Mouse (Mus musculus) CH12.LX (cell line): ENCODE results near the gene Actr1a. TPM values are rescaled to one million over a fixed set of nuclear protein-coding genes. Genes with fewer than 3 reads are reported as not detected.

Experiments
- DNase-seq: peaks from one replicate; pipeline ENCODE4 v3.0.0-alpha.2; 2013; ENCODE audit errors: extremely low read depth
- H3K27ac ChIP-seq: 2 replicates; pipeline ENCODE4 v1.5.1; 2012; ENCODE audit warnings: low read depth, mild to moderate bottlenecking, control low read depth, moderate library complexity; ENCODE audit not compliant: insufficient read depth
- H3K27me3 ChIP-seq: replicated peaks from 2 replicates; pipeline ENCODE3; 2012; ENCODE audit warnings: inconsistent platforms
- H3K36me3 ChIP-seq, 2 experiments: replicated peaks in 1 of 2; 2 replicates each; pipeline versions ENCODE3 to v1.6.1; 2012; ENCODE audit warnings: inconsistent platforms in 1 of 2, low read length in 1 of 2, mild to moderate bottlenecking in 1 of 2, mixed read lengths in 1 of 2, moderate library complexity in 1 of 2; ENCODE audit not compliant: control insufficient read depth in 1 of 2, insufficient read depth in 1 of 2
- H3K4me1 ChIP-seq, 2 experiments: 2 replicates each; pipeline ENCODE4 v1.6.1; 2012; ENCODE audit warnings: inconsistent platforms in 1 of 2, moderate library complexity in 1 of 2; ENCODE audit not compliant: insufficient read depth in 2 of 2, control insufficient read depth in 1 of 2
- H3K4me2 ChIP-seq: 2 replicates; pipeline ENCODE4 v1.6.1; 2012; ENCODE audit warnings: low read depth, mild to moderate bottlenecking, control low read depth; ENCODE audit not compliant: poor library complexity, insufficient read depth, severe bottlenecking
- H3K4me3 ChIP-seq, 3 experiments: fragments of 150-350 bp in 1 of 3; sonication (generic) in 1 of 3; replicated peaks in 1 of 3; 2 replicates each; pipeline versions ENCODE3 to v1.5.1; 2011 to 2012; ENCODE audit warnings: low read depth in 2 of 3, low read length in 2 of 3, mild to moderate bottlenecking in 2 of 3, moderate library complexity in 2 of 3, control low read depth in 1 of 3, improper control_type of control experiment in 1 of 3, inconsistent platforms in 1 of 3, mixed read lengths in 1 of 3; ENCODE audit not compliant: poor library complexity in 1 of 3
- H3K79me2 ChIP-seq: replicated peaks from 2 replicates; pipeline ENCODE4 v1.6.1; 2012; ENCODE audit warnings: mild to moderate bottlenecking, moderate library complexity; ENCODE audit not compliant: control insufficient read depth, poor library complexity, insufficient read depth, severe bottlenecking; ENCODE audit errors: extremely low read depth
- H3K9ac ChIP-seq: 2 replicates; pipeline ENCODE4 v1.6.1; 2012; ENCODE audit warnings: low read depth, mild to moderate bottlenecking, control low read depth, moderate library complexity; ENCODE audit not compliant: insufficient read depth
- H3K9me3 ChIP-seq: replicated peaks from 2 replicates; pipeline ENCODE3; 2012; ENCODE audit warnings: low read length, inconsistent platforms, mixed read lengths
- BHLHE40 ChIP-seq: IDR thresholded peaks from 2 replicates; pipeline ENCODE4 v1.6.1; 2011; ENCODE audit warnings: mild to moderate bottlenecking, low read depth, low read length, improper control_type of control experiment
- CHD1 ChIP-seq: IDR thresholded peaks from 2 replicates; pipeline ENCODE4 v1.6.1; 2012; ENCODE audit warnings: low read depth, low read length, improper control_type of control experiment, inconsistent platforms
- CHD2 ChIP-seq: IDR thresholded peaks from 2 replicates; pipeline ENCODE4 v1.6.1; 2011; ENCODE audit warnings: low read length, improper control_type of control experiment
- CTCF ChIP-seq, 2 experiments: IDR thresholded peaks in 1 of 2; conservative IDR thresholded peaks in 1 of 2; 2 replicates each; pipeline ENCODE4 v1.5.1; 2011 to 2012; ENCODE audit warnings: low read depth in 2 of 2, low read length in 2 of 2, improper control_type of control experiment in 1 of 2, inconsistent platforms in 1 of 2, mild to moderate bottlenecking in 1 of 2, moderate library complexity in 1 of 2
- E2F4 ChIP-seq: IDR thresholded peaks from 2 replicates; pipeline ENCODE4 v1.6.1; 2011; ENCODE audit warnings: low read depth, low read length, improper control_type of control experiment; ENCODE audit not compliant: insufficient replicate concordance
- ELF1 ChIP-seq: IDR thresholded peaks from 2 replicates; pipeline ENCODE4 v1.6.1; 2014; ENCODE audit warnings: low read depth, mild to moderate bottlenecking, inconsistent platforms, low read length, improper control_type of control experiment
- EP300 ChIP-seq: IDR thresholded peaks from 2 replicates; pipeline ENCODE4 v1.6.1; 2011; ENCODE audit warnings: low read length, improper control_type of control experiment
- ETS1 ChIP-seq: conservative IDR thresholded peaks from 2 replicates; pipeline ENCODE4 v1.6.1; 2012; ENCODE audit warnings: low read depth, mild to moderate bottlenecking, inconsistent platforms, low read length, improper control_type of control experiment, moderate library complexity
- GABPA ChIP-seq: IDR thresholded peaks from 2 replicates; pipeline ENCODE4 v1.6.1; 2012; ENCODE audit warnings: low read depth, low read length, improper control_type of control experiment, inconsistent platforms; ENCODE audit not compliant: insufficient replicate concordance
- HCFC1 ChIP-seq: IDR thresholded peaks from 2 replicates; pipeline ENCODE4 v1.6.1; 2012; ENCODE audit warnings: low read depth, mild to moderate bottlenecking, inconsistent platforms, low read length, improper control_type of control experiment
- IRF4 ChIP-seq: IDR thresholded peaks from 2 replicates; pipeline ENCODE4 v1.6.1; 2014; ENCODE audit warnings: low read depth, mild to moderate bottlenecking, inconsistent platforms, low read length, improper control_type of control experiment
- JUN ChIP-seq: IDR thresholded peaks from 2 replicates; pipeline ENCODE4 v1.6.1; 2011; ENCODE audit warnings: low read depth, mild to moderate bottlenecking, low read length, improper control_type of control experiment, moderate library complexity; ENCODE audit not compliant: insufficient read depth
- JUND ChIP-seq: conservative IDR thresholded peaks from 2 replicates; pipeline ENCODE4 v1.6.1; 2011; ENCODE audit warnings: low read depth, low read length, improper control_type of control experiment
- KAT2A ChIP-seq: IDR thresholded peaks from 2 replicates; pipeline ENCODE4 v1.6.1; 2012; ENCODE audit warnings: low read length, improper control_type of control experiment, inconsistent platforms; ENCODE audit not compliant: insufficient replicate concordance
- MAFK ChIP-seq: IDR thresholded peaks from 2 replicates; pipeline ENCODE4 v1.6.1; 2011; ENCODE audit warnings: low read length, improper control_type of control experiment; ENCODE audit not compliant: insufficient replicate concordance
- MAX ChIP-seq: IDR thresholded peaks from 2 replicates; pipeline ENCODE4 v1.6.1; 2011; ENCODE audit warnings: low read length, improper control_type of control experiment
- MAZ ChIP-seq: IDR thresholded peaks from 2 replicates; pipeline ENCODE4 v1.6.1; 2012; ENCODE audit warnings: low read depth, mild to moderate bottlenecking, inconsistent platforms, low read length, improper control_type of control experiment, moderate library complexity
- MEF2A ChIP-seq: IDR thresholded peaks from 2 replicates; pipeline ENCODE4 v1.6.1; 2014; ENCODE audit warnings: low read depth, mild to moderate bottlenecking, inconsistent platforms, low read length, improper control_type of control experiment, borderline replicate concordance
- MXI1 ChIP-seq: IDR thresholded peaks from 2 replicates; pipeline ENCODE4 v1.6.1; 2011; ENCODE audit warnings: mild to moderate bottlenecking, low read depth, low read length, improper control_type of control experiment
- MYC ChIP-seq: IDR thresholded peaks from 2 replicates; pipeline ENCODE4 v1.6.1; 2011; ENCODE audit warnings: low read depth, mild to moderate bottlenecking, improper control_type of control experiment, low read length
- NELFE ChIP-seq: IDR thresholded peaks from 2 replicates; pipeline ENCODE4 v1.6.1; 2011; ENCODE audit warnings: low read depth, low read length, improper control_type of control experiment
- NRF1 ChIP-seq: IDR thresholded peaks from 2 replicates; pipeline ENCODE4 v1.6.1; 2014; ENCODE audit warnings: low read depth, mild to moderate bottlenecking, inconsistent platforms, low read length, improper control_type of control experiment, moderate library complexity
- PAX5 ChIP-seq: IDR thresholded peaks from 2 replicates; pipeline ENCODE4 v1.6.1; 2012; ENCODE audit warnings: low read length, inconsistent platforms, mixed read lengths
- POLR2AphosphoS2 ChIP-seq: IDR thresholded peaks from 2 replicates; pipeline ENCODE4 v1.6.1; 2011; ENCODE audit warnings: low read depth, low read length, improper control_type of control experiment
- RAD21 ChIP-seq: IDR thresholded peaks from 2 replicates; pipeline ENCODE4 v1.6.1; 2011; ENCODE audit warnings: low read depth, mild to moderate bottlenecking, low read length, improper control_type of control experiment, moderate library complexity
- RCOR1 ChIP-seq: conservative IDR thresholded peaks from 2 replicates; pipeline ENCODE4 v1.6.1; 2012; ENCODE audit warnings: low read depth, mild to moderate bottlenecking, inconsistent platforms, low read length, improper control_type of control experiment
- SIN3A ChIP-seq: IDR thresholded peaks from 2 replicates; pipeline ENCODE4 v1.6.1; 2012; ENCODE audit warnings: low read length, improper control_type of control experiment, inconsistent platforms
- SMC3 ChIP-seq: IDR thresholded peaks from 2 replicates; pipeline ENCODE4 v1.6.1; 2011; ENCODE audit warnings: low read depth, low read length, improper control_type of control experiment
- TBP ChIP-seq: conservative IDR thresholded peaks from 2 replicates; pipeline ENCODE4 v1.6.1; 2011; ENCODE audit warnings: low read depth, low read length, improper control_type of control experiment
- TCF12 ChIP-seq: IDR thresholded peaks from 2 replicates; pipeline ENCODE4 v1.6.1; 2014; ENCODE audit warnings: low read depth, mild to moderate bottlenecking, inconsistent platforms, low read length, improper control_type of control experiment
- UBTF ChIP-seq: IDR thresholded peaks from 2 replicates; pipeline ENCODE4 v1.6.1; 2012; ENCODE audit warnings: low read depth, mild to moderate bottlenecking, inconsistent platforms, low read length, improper control_type of control experiment, moderate library complexity
- USF1 ChIP-seq: IDR thresholded peaks from 2 replicates; pipeline ENCODE4 v1.6.1; 2014; ENCODE audit warnings: low read depth, mild to moderate bottlenecking, inconsistent platforms, low read length, improper control_type of control experiment
- USF2 ChIP-seq: conservative IDR thresholded peaks from 2 replicates; pipeline ENCODE4 v1.6.1; 2011; ENCODE audit warnings: low read depth, low read length, improper control_type of control experiment
- ZC3H11A ChIP-seq: IDR thresholded peaks from 2 replicates; pipeline ENCODE4 v1.6.1; 2012; ENCODE audit warnings: low read depth, mild to moderate bottlenecking, inconsistent platforms, low read length, improper control_type of control experiment
- ZKSCAN1 ChIP-seq: IDR thresholded peaks from 2 replicates; pipeline ENCODE4 v1.6.1; 2012; ENCODE audit warnings: low read depth, inconsistent platforms, low read length, improper control_type of control experiment, borderline replicate concordance
- ZMIZ1 ChIP-seq: IDR thresholded peaks from 2 replicates; pipeline ENCODE4 v1.6.1; 2012; ENCODE audit warnings: low read depth, mild to moderate bottlenecking, inconsistent platforms, low read length, improper control_type of control experiment
- ZNF384 ChIP-seq: IDR thresholded peaks from 2 replicates; pipeline ENCODE4 v1.6.1; 2012; ENCODE audit warnings: low read depth, low read length, improper control_type of control experiment, inconsistent platforms
- dilution Hi-C: fragments of 300-500 bp; cut with MboI; formaldehyde crosslinking; loops from 2 replicates; pipeline ENCODE4 v1.14.3; 2020; ENCODE audit warnings: low sequenced_read_pairs; ENCODE audit not compliant: extremely low pct_unique_long_range_greater_than_20kb, extremely low pct_ligation_motif_present
- in situ Hi-C: fragments of 300-500 bp; cut with MboI; formaldehyde crosslinking; loops from 3 replicates; pipeline ENCODE4 v1.14.3; 2019; ENCODE audit warnings: low sequenced_read_pairs, low pct_ligation_motif_present, low pct_unique_long_range_greater_than_20kb, mixed read lengths
- polyA plus RNA-seq: library from polyadenylated mRNA; unstranded; fragments of >175 nt; gene quantifications from 2 replicates; pipeline ENCODE4 v1.2.1, GENCODE M21; 2012; ENCODE audit warnings: low read depth; ENCODE audit not compliant: insufficient read length
- total RNA-seq, 2 experiments: library from RNA; depleted of rRNA; stranded (reverse); fragments of 300-350 nt in 1 of 2; fragments of >200 nt in 1 of 2; gene quantifications; 2 replicates each; pipeline ENCODE4 v1.2.3; 2012 to 2014

The Actr1a gene
- 75.7 and 87.8 TPM in 2 replicates for total RNA-seq (2012; rRNA removed)
- total RNA-seq (2014; rRNA removed) = 69.4 and 70.7 TPM in 2 replicates
- 84.2 and 88.4 TPM in 2 replicates for polyA plus RNA-seq

DNA sequence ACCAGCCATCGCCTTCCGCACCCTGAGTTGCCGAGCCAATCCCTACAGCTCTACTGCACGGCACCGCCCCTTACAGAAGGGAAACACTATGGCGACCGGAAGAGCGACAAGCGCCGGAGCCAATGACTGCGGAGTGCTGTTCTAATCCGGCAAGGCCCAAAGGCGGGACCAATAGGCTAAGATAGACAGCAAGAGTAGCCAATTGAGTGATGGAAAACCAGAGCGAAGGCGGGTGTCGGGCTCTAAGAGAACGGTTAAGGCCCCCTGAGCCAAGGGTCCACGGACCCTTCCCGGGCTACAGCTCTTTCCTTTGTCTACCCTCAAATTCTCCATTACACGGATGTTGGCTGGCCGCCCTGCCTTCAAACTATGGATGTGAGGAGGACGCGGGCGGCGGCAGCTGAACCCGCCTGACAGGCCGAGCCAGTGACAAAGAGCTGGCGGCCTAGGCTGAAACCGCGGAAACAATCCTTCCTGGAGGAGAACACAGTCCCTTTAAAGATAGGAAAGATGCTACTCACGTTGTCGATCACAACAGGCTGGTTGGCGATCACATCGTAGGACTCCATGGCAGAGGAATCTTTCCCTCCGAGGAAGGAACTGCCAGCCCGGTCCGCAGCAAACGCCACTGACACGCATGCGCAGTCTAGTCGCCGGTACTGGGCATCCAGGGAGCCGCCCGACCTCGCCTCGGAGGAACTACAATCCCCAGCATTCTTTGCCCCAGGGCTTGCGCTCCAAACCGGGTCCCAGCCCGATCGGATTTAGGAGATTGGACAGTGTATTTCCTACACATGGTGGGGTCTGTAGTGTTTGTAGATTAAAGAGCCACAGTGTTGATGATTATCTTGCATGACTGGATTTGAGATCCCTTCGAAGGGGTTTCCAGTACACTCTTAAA is at the start of gene Actr1a:
TSS of gene Actr1a (minus strand) at position 640 of the 901 bp plus-strand sequence.
- in situ Hi-C loops (loop anchor here (5.0 to 10.0 kb wide), 2 partner anchors 42 to 189 kb away; no protein-coding TSS in a partner anchor), dilution Hi-C loops (no loop called here)
- Histone ChIP-seq H3K9me3 (no peaks in the 10 kb centered on the region), H3K4me3 (peak within 1 kb of the TSS; percentile 83 to 91 (median 89)), H3K4me2 (peak within 1 kb of the TSS; percentile 96), H3K9ac (peak within 1 kb of the TSS; percentile 85), H3K27me3 (no peaks in the 10 kb centered on the region), H3K36me3 (peaks cover 3 to 24% of the 10 kb centered on the region in 2 experiments), H3K27ac (peak within 1 kb of the TSS; percentile 57), H3K4me1 (peaks cover 8 to 36% of the 10 kb centered on the region in 2 experiments), H3K79me2 (peaks cover 47% of the 10 kb centered on the region)
- peak; percentile 99 for DNase-seq
- TF ChIP-seq CHD1 (no peak; the same call in 1 of the 2 replicates), KAT2A (peak; percentile 86; the same call in 1 of the 2 replicates), ELF1 (peak; percentile 88), E2F4 (no peak), NRF1 (peak; percentile 96), ZNF384 (no peak), GABPA (peak; percentile 39; the same call in 1 of the 2 replicates), MAX (peak; percentile 55), USF2 (no peak), SIN3A (peak; percentile 86), ETS1 (no peak), NELFE (peak; percentile 80), MAFK (no peak), CHD2 (peak; percentile 94), ZMIZ1 (peak; percentile 3; the same call in 1 of the 2 replicates), USF1 (no peak), JUN (no peak), EP300 (no peak), RAD21 (no peak), UBTF (no peak), ZC3H11A (no peak), RCOR1 (0 out of 2 replicates have a peak, but pooled peaks have one; percentile 27), MYC (no peak), BHLHE40 (no peak), MAZ (no peak), JUND (no peak), TBP (peak; percentile 53; the same call in 1 of the 2 replicates), POLR2AphosphoS2 (peak; percentile 30; the same call in 1 of the 2 replicates), HCFC1 (peak; percentile 96), CTCF (conservative IDR thresholded peaks at IDR 0.05 in 1 of 2, IDR thresholded peaks at IDR 0.05 in 1 of 2; ENCODE audit: low read depth in 2 of 2, low read length in 2 of 2) (no peak), IRF4 (no peak; the same call in 1 of the 2 replicates), MXI1 (peak; percentile 87), ZKSCAN1 (no peak), TCF12 (peak; percentile 9; the same call in 1 of the 2 replicates), MEF2A (peak; percentile 56; the same call in 1 of the 2 replicates), SMC3 (no peak), PAX5 (no peak)
